Mouse (Mus musculus): ENCODE results near the gene Ccdc144b.

GRCm38 (mm10) chr3:36087591-36087990, 34.2 kb upstream of the Ccdc144b start:
- no peak for TF ChIP-seq CTCF (IDR thresholded peaks at IDR 0.05; ENCODE audit: low read depth)
- no peak for TF ChIP-seq EP300 (IDR thresholded peaks at IDR 0.05; ENCODE audit: low read depth)

Data from liver, embryonic 14.5 days (tissue).